Mouse (Mus musculus) heart, embryonic 11.5 days (tissue): ENCODE measurements at regions not wholly inside any gene's neighbourhood (a gene's known extent, or its start where the extent isn't known, plus 50 kb on each side); places are given as distances from the start of the nearest gene placed in this dataset.

Experiments used
- ATAC-seq: fragments of 200-750 bp; cut with Nextera tagmentation; replicated peaks from 2 replicates; pipeline ENCODE4 v1.8.0; 2017; ENCODE audit warnings: moderate library complexity; ENCODE audit not compliant: insufficient number of reproducible peaks, low FRiP score, low TSS enrichment
- H3K27ac ChIP-seq: fragments of 300-500 bp; sonication (generic); 2 replicates; pipeline ENCODE4 v1.5.1; 2014; ENCODE audit warnings: mild to moderate bottlenecking, low read depth, low read length
- H3K27me3 ChIP-seq: fragments of 300-500 bp; sonication (generic); 2 replicates; pipeline ENCODE4 v1.6.1; 2014; ENCODE audit warnings: mild to moderate bottlenecking, low read length, mixed read lengths; ENCODE audit not compliant: control insufficient read depth, insufficient read depth
- H3K36me3 ChIP-seq: fragments of 300-500 bp; sonication (generic); 2 replicates; pipeline ENCODE4 v1.6.1; 2014; ENCODE audit warnings: mild to moderate bottlenecking, low read length, moderate library complexity, mixed read lengths; ENCODE audit not compliant: control insufficient read depth, insufficient read depth
- H3K4me1 ChIP-seq: fragments of 300-500 bp; sonication (generic); 2 replicates; pipeline ENCODE4 v1.6.1; 2014; ENCODE audit warnings: low read length; ENCODE audit not compliant: control insufficient read depth, insufficient read depth
- H3K4me2 ChIP-seq: fragments of 300-500 bp; sonication (generic); 2 replicates; pipeline ENCODE4 v1.6.1; 2014; ENCODE audit warnings: mild to moderate bottlenecking, moderate library complexity
- H3K4me3 ChIP-seq: fragments of 300-500 bp; sonication (generic); 2 replicates; pipeline ENCODE4 v1.5.1; 2014; ENCODE audit warnings: low read depth, low read length
- H3K9ac ChIP-seq: fragments of 300-500 bp; sonication (generic); 2 replicates; pipeline ENCODE4 v1.6.1; 2014; ENCODE audit warnings: mild to moderate bottlenecking, low read depth, low read length, moderate library complexity
- H3K9me3 ChIP-seq: fragments of 300-500 bp; sonication (generic); replicated peaks from 2 replicates; pipeline ENCODE4 v1.6.1; 2016; ENCODE audit warnings: low read length; ENCODE audit not compliant: control insufficient read depth
- WGBS: fragments of 180-500 bp; shearing (Covaris S2); extraction: QIAGEN DNeasy Blood & Tissue Kit; methylation state at CpG from one replicate; pipeline ENCODE4 v1.1.7; 2014; ENCODE audit not compliant: insufficient replicate concordance; 5-methylcytosine and 5-hydroxymethylcytosine counted together

- WGBS: 84% methylated on average over 11 of the region's 11 CpGs
- Histone ChIP-seq H3K4me1 (no peaks in the 10 kb centered on the region), H3K27ac (no peak overlapping the region), H3K9me3 (no peaks in the 10 kb centered on the region), H3K36me3 (no peaks in the 10 kb centered on the region), H3K27me3 (no peaks in the 10 kb centered on the region), H3K9ac (no peak overlapping the region), H3K4me2 (no peak overlapping the region), H3K4me3 (no peak overlapping the region)
- ATAC-seq: no peak
These were observed 58.8 kb upstream of the L3mbtl3 start for GRCm38 (mm10) chr10:26434586-26434985.

DNA sequence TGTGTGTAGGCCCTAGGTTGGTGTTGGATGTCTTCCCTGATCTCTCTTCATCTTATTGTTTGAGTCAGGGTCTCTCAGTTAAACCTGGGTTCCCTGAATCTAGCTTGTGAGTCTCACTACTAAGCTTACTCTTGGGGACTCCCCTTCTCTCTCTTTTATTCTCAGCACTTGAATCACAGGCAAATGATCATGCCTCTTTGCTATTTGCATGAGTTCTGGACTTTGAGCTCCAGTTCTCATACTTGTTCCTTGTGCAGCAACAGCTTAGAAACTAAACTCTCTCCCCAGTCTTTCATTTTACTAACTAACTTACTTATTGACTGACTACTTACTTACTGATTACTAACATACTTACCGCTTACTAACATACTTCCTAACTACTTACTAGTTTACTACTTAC, 64.9 kb upstream of the L3mbtl3 start:
- Histone ChIP-seq H3K9me3 (no peaks in the 10 kb centered on the region), H3K27me3 (no peaks in the 10 kb centered on the region), H3K4me3 (no peak overlapping the region), H3K9ac (no peak overlapping the region), H3K27ac (no peak overlapping the region), H3K4me1 (no peaks in the 10 kb centered on the region), H3K36me3 (no peaks in the 10 kb centered on the region), H3K4me2 (no peak overlapping the region)
- WGBS: 93% methylated on average over 1 of the region's 1 CpGs
- ATAC-seq: no peak

- Histone ChIP-seq H3K4me3 (no peak overlapping the region), H3K36me3 (no peaks in the 10 kb centered on the region), H3K4me2 (no peak overlapping the region), H3K9ac (no peak overlapping the region), H3K4me1 (no peaks in the 10 kb centered on the region), H3K9me3 (no peaks in the 10 kb centered on the region), H3K27ac (no peak overlapping the region), H3K27me3 (no peaks in the 10 kb centered on the region)
- no peak for ATAC-seq
- WGBS: 37% methylated on average over 4 of the region's 4 CpGs
These were observed 108.5 kb upstream of the L3mbtl3 start for GRCm38 (mm10) chr10:26484311-26484710.

- ATAC-seq: no peak
These were observed 115.6 kb upstream of the L3mbtl3 start for GRCm38 (mm10) chr10:26491351-26491750.

DNA sequence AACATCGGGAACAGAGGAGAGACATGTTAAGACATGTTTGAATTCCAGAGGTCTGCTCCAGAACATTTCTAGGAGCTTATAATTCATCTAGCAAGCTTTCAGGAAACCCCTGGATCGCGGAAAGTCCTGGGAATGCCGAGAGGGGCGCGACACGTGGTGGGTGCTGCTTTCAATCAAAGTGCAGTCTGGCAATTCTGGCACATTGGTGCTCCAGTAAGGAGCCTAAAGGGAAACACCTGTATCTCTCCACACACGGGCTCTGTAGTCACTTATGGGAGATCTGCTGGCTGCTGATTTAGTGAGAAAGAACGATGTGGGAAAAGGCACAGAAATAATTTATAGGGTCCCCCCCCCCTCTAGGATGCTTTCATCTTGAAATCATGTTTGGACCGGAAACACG, 116.4 kb upstream of the L3mbtl3 start:
- Histone ChIP-seq H3K4me2 (no peak overlapping the region), H3K9ac (no peak overlapping the region), H3K36me3 (no peaks in the 10 kb centered on the region), H3K4me3 (no peak overlapping the region), H3K27ac (no peak overlapping the region), H3K4me1 (no peaks in the 10 kb centered on the region), H3K27me3 (no peaks in the 10 kb centered on the region; the same call in 1 of the 2 replicates), H3K9me3 (no peaks in the 10 kb centered on the region)
- ATAC-seq: no peak
- 61% methylated on average over 11 of the region's 11 CpGs for WGBS

More at GRCm38 (mm10) chr10:26491351-26491750, 115.6 kb upstream of the L3mbtl3 start:
- H3K4me3 ChIP-seq: no peak overlapping the region
- H3K27me3 ChIP-seq: no peaks in the 10 kb centered on the region; the same call in 1 of the 2 replicates
- H3K9ac ChIP-seq: no peak overlapping the region
- H3K4me2 ChIP-seq: no peak overlapping the region
- H3K4me1 ChIP-seq: no peaks in the 10 kb centered on the region
- H3K9me3 ChIP-seq: no peaks in the 10 kb centered on the region
- H3K36me3 ChIP-seq: no peaks in the 10 kb centered on the region
- WGBS: 91% methylated on average over 5 of the region's 5 CpGs
- no peak overlapping the region for H3K27ac ChIP-seq

DNA sequence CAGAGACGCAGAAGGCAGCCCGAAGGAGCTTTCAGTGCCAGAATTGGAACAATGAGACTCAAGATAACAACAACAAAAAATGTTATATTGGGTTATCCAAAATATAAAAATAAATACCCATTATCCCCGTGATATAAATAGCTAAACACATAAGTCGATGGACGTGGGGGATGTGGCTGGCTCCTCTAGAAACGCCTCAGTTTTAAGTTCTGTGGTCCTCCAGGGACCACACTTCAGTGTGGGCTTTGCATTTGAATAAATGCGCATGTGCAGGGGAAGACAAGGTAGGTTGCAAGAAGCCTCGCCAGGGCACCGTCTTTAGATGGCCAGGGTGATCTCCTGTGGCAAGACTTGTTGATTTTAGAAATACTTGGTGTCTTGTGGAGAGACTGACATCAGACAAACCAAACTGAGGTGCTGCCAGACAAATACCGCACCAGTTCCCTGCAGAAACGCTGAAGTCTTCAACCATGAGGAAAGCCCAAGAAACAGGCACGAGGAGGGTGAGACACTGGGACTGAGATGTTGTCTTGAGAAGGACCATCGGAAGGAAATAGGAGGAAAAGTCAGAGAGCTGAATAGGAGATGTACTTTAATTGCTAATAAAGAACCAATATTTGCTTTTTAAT, 117.2 kb upstream of the L3mbtl3 start:
- H3K4me1 ChIP-seq: no peaks in the 10 kb centered on the region
- no peaks in the 10 kb centered on the region for H3K9me3 ChIP-seq
- H3K4me2 ChIP-seq: no peak overlapping the region
- H3K9ac ChIP-seq: no peak overlapping the region
- H3K36me3 ChIP-seq: no peaks in the 10 kb centered on the region
- H3K4me3 ChIP-seq: no peak overlapping the region
- WGBS: 75% methylated on average over 13 of the region's 13 CpGs
- ATAC-seq: no peak
- H3K27me3 ChIP-seq: no peaks in the 10 kb centered on the region; the same call in 1 of the 2 replicates
- H3K27ac ChIP-seq: no peak overlapping the region

GRCm38 (mm10) chr10:26493801-26494200, 118.0 kb upstream of the L3mbtl3 start:
- H3K27ac ChIP-seq: no peak overlapping the region
- no peaks in the 10 kb centered on the region for H3K9me3 ChIP-seq
- 90% methylated on average over 2 of the region's 2 CpGs for WGBS
- no peak overlapping the region for H3K9ac ChIP-seq
- H3K4me2 ChIP-seq: no peak overlapping the region
- no peaks in the 10 kb centered on the region for H3K4me1 ChIP-seq
- no peak for ATAC-seq
- no peak overlapping the region for H3K4me3 ChIP-seq
- H3K36me3 ChIP-seq: no peaks in the 10 kb centered on the region
- H3K27me3 ChIP-seq: no peaks in the 10 kb centered on the region; the same call in 1 of the 2 replicates

DNA sequence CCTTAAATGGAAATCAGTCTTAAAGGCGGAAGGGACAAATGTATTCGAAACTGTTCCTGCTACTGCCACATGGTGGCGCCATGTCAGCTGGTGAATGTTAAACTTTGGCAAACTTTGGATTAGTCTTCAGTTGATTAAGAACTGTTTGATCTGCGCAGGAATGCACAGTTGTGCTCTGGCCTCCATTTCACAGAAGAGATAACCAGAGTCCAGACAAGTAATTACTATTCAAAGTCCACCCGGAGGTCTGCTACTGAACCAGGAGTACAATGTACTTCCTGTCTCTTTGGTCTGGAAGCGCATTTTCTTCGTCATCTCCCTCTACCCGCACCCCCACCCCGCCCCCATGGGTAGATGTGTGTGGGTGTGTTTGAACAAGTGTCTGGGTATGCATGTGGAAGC, 118.6 kb upstream of the L3mbtl3 start:
- no peak for ATAC-seq

DNA sequence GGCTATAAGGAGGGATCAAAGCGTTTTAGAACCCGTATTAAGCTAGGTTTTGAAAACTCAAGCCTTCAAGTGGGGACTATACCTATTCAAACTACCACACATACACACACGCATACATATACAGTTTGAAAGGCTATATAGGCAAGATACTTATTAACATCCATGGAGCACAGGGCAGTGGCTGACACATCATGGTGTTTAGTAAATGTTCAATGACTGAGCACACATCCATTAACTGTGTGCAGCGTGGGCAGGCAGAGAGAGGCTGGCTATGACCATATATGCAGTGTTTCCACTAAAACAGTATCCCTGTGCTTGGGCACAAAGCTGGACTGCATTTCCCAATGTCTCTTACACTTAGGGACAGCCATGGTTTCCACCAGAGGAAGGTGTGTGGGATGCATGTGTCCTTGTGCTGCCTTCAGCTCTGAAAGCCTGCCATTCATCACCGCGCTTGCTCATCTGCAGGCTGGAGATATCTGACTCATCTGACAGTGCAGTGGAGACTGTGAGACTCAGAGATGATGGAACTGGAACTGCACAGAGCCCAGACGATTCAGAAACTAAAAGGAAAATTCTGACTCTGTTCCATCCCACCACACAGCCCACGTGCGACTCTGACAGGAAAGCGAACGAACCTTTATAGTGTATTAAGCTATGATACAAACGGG, 124.6 kb upstream of the L3mbtl3 start:
- no peak overlapping the region for H3K4me2 ChIP-seq
- no peaks in the 10 kb centered on the region for H3K36me3 ChIP-seq
- no peak for ATAC-seq
- WGBS: 82% methylated on average over 12 of the region's 12 CpGs
- H3K9me3 ChIP-seq: no peaks in the 10 kb centered on the region
- no peak overlapping the region for H3K9ac ChIP-seq
- no peak overlapping the region for H3K4me3 ChIP-seq
- no peaks in the 10 kb centered on the region for H3K27me3 ChIP-seq
- no peaks in the 10 kb centered on the region for H3K4me1 ChIP-seq
- H3K27ac ChIP-seq: no peak overlapping the region

More for the DNA sequence above, 118.6 kb upstream of the L3mbtl3 start:
- Histone ChIP-seq H3K27ac (no peak overlapping the region), H3K9ac (no peak overlapping the region), H3K4me3 (no peak overlapping the region), H3K4me2 (no peak overlapping the region), H3K9me3 (no peaks in the 10 kb centered on the region), H3K27me3 (no peaks in the 10 kb centered on the region; the same call in 1 of the 2 replicates), H3K36me3 (no peaks in the 10 kb centered on the region), H3K4me1 (no peaks in the 10 kb centered on the region)
- WGBS: 55% methylated on average over 9 of the region's 9 CpGs
